Mouse (Mus musculus): ENCODE data around the gene Unc93a2. TPM values are rescaled to one million over a fixed set of nuclear protein-coding genes. Genes with fewer than 3 reads are reported as not detected.
"Not testable (repeated sequence)": the region's sequence is repeated elsewhere in the genome, so short reads cannot be mapped to it uniquely, and the experiment has no call there.

Gene Unc93a2
- polyA plus RNA-seq, 1 experiment from 2014 or later = 0.14 TPM

DNA sequence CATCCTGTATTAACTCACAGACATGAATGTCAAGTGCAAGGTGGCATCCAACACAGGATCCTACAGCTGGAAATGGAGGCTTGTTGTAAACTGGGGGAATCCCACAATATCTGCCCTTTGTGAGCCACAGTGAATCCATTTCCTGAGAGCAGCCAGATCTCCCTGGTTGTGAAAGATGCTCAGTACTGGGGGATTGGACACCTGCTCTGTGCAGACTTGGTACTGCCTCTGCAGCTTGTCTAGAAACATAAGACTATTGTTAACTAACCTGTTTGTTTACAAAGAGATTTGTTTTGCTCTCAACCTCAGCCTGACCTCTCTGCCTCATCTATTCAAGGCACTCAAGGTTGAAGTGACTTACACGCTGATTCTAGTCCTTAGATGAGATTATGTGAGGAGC lies 19.0 kb downstream of the Unc93a2 start:
- not testable (repeated sequence) for H3K4me1 ChIP-seq; ATAC-seq (ENCODE audit: insufficient number of reproducible peaks, low FRiP score, low TSS enrichment, low read depth); H3K36me3 ChIP-seq; H3K27me3 ChIP-seq; H3K4me3 ChIP-seq; H3K9me3 ChIP-seq; H3K4me2 ChIP-seq; H3K27ac ChIP-seq; H3K9ac ChIP-seq
- WGBS = no CpG with 5 or more reads among the region's 1 CpGs

GRCm38 (mm10) chr17:7365615-7366014 lies 19.6 kb downstream of the Unc93a2 start:
- WGBS = 100% methylated on average over 1 of the region's 3 CpGs
- ATAC-seq (ENCODE audit: insufficient number of reproducible peaks, low FRiP score, low TSS enrichment, low read depth); H3K4me1 ChIP-seq; H3K27me3 ChIP-seq; H3K36me3 ChIP-seq; H3K4me3 ChIP-seq; H3K9ac ChIP-seq; H3K27ac ChIP-seq; H3K4me2 ChIP-seq; H3K9me3 ChIP-seq: not testable (repeated sequence)

DNA sequence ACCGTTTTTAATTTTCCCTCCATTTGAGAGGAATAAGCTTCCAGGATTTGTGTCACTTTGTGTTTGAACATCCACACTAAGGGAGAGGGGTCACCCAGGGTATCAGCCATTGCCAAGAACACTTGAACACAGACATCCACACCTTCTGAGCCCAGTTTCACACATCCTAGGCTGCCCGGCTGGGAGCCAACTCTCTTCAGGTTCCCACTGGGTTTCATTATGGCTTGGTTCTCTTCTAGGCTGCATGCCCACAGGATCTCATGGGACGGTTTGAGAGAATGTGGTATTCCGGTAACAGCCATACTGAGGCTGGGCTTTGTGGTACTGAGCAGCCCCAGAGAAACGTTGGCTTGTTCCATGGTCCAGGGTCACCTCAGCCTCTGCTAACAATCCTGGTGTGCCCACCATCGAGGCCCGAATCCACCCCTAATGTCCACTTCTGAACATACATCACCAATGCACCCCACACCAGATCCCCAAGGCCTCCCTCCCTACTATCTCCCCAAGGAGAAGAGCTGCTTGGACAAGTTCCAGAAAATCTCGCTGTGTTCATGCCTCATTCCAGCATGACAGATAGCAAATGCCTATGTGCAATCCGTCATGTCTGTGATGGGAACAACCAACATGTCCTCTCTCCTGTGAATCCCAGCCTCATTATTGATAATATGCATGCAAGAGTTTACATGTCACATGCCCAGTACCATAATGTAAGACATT lies 24.4 kb downstream of the Unc93a2 start:
- H3K9me3 ChIP-seq; H3K36me3 ChIP-seq; H3K4me2 ChIP-seq; H3K9ac ChIP-seq; H3K27ac ChIP-seq; H3K4me1 ChIP-seq; ATAC-seq (ENCODE audit: insufficient number of reproducible peaks, low FRiP score, low TSS enrichment, low read depth); H3K4me3 ChIP-seq; H3K27me3 ChIP-seq: not testable (repeated sequence)
- 75% methylated on average over 9 of the region's 9 CpGs for WGBS

DNA sequence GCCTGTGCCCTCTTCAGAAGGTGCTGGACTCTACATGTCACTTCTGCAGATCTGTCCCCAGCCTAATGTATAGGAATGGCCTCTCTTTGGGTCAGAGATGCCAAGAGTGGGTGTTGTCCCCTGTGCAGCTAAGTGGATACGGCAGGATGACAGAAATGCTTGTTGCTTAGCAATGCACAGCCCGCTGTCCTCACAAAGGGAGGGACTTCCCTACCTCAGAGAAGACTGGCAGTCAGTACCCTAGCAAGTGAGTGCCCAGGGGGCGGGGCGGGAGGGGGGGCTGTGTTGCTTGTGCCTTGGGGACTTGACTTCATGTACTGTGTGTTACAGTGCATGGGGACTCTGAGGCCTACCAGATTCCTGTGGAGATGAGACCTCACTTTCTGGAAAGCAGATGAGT lies 25.5 kb downstream of the Unc93a2 start:
- H3K27ac ChIP-seq; H3K27me3 ChIP-seq; ATAC-seq (ENCODE audit: insufficient number of reproducible peaks, low FRiP score, low TSS enrichment, low read depth); H3K4me2 ChIP-seq; H3K4me1 ChIP-seq; H3K9me3 ChIP-seq; H3K36me3 ChIP-seq; H3K4me3 ChIP-seq; H3K9ac ChIP-seq: not testable (repeated sequence)
- 83% methylated on average over 4 of the region's 4 CpGs for WGBS

- H3K4me3 ChIP-seq; ATAC-seq (ENCODE audit: insufficient number of reproducible peaks, low FRiP score, low TSS enrichment, low read depth); H3K27me3 ChIP-seq; H3K27ac ChIP-seq; H3K4me2 ChIP-seq; H3K9ac ChIP-seq; H3K4me1 ChIP-seq; H3K9me3 ChIP-seq; H3K36me3 ChIP-seq: not testable (repeated sequence)
- 93% methylated on average over 1 of the region's 1 CpGs for WGBS
Observed at GRCm38 (mm10) chr17:7352596-7352995, 32.7 kb downstream of the Unc93a2 start, which contains the start of gene Ttll2. Ttll2 (minus strand) TSS chr17:7352696.

- H3K27me3 ChIP-seq; ATAC-seq (ENCODE audit: insufficient number of reproducible peaks, low FRiP score, low TSS enrichment, low read depth); H3K4me3 ChIP-seq; H3K4me1 ChIP-seq; H3K9me3 ChIP-seq; H3K36me3 ChIP-seq; H3K27ac ChIP-seq; H3K4me2 ChIP-seq; H3K9ac ChIP-seq: not testable (repeated sequence)
- WGBS = 54% methylated on average over 2 of the region's 3 CpGs
Observed at GRCm38 (mm10) chr17:7348765-7349164, 36.5 kb downstream of the Unc93a2 start.

GRCm38 (mm10) chr17:7337381-7337780 lies 47.9 kb downstream of the Unc93a2 start:
- not testable (repeated sequence) for ATAC-seq (ENCODE audit: insufficient number of reproducible peaks, low FRiP score, low TSS enrichment, low read depth); H3K27ac ChIP-seq; H3K9me3 ChIP-seq; H3K4me1 ChIP-seq; H3K9ac ChIP-seq; H3K4me2 ChIP-seq; H3K27me3 ChIP-seq; H3K4me3 ChIP-seq; H3K36me3 ChIP-seq
- WGBS = 58% methylated on average over 7 of the region's 9 CpGs

GRCm38 (mm10) chr17:7332745-7333144 lies 52.5 kb downstream of the Unc93a2 start:
- H3K4me1 ChIP-seq; H3K9me3 ChIP-seq; ATAC-seq (ENCODE audit: insufficient number of reproducible peaks, low FRiP score, low TSS enrichment, low read depth); H3K4me2 ChIP-seq; H3K36me3 ChIP-seq; H3K4me3 ChIP-seq; H3K27me3 ChIP-seq; H3K9ac ChIP-seq; H3K27ac ChIP-seq: not testable (repeated sequence)
- WGBS = 80% methylated on average over 4 of the region's 5 CpGs

- WGBS = 62% methylated on average over 5 of the region's 8 CpGs
- H3K4me3 ChIP-seq; H3K27ac ChIP-seq; H3K27me3 ChIP-seq; H3K36me3 ChIP-seq; H3K4me2 ChIP-seq; H3K9me3 ChIP-seq; H3K4me1 ChIP-seq; ATAC-seq (ENCODE audit: insufficient number of reproducible peaks, low FRiP score, low TSS enrichment, low read depth); H3K9ac ChIP-seq: not testable (repeated sequence)
Observed at GRCm38 (mm10) chr17:7326415-7326814, 58.8 kb downstream of the Unc93a2 start.

DNA sequence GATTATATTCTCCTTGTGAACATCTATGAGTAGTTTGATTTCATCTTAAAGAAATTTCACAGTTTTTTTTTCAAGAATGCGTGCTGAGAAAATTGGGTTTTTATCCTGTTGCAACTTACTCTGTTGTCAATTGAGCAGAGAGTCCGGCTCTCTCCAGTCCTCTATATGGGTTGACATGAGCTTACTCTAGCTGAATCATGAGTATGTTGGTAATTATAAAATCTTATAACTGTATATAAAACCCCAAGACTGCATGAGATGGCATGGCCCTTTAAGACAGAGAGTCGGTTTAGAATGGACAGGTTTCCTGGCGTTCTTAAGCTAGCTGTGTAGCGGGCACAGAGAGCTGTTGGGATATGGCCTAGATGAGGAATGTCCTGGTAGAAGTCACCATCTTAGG lies 60.9 kb downstream of the Unc93a2 start, which contains the start of gene Tcp10a:
Gene Tcp10a, plus strand, starts transcription at position 301 of the 400 bp plus-strand sequence.
- not testable (repeated sequence) for H3K4me2 ChIP-seq; H3K36me3 ChIP-seq; H3K4me3 ChIP-seq; H3K4me1 ChIP-seq; H3K9ac ChIP-seq; H3K27ac ChIP-seq; H3K27me3 ChIP-seq; H3K9me3 ChIP-seq; ATAC-seq (ENCODE audit: insufficient number of reproducible peaks, low FRiP score, low TSS enrichment, low read depth)
- 94% methylated on average over 4 of the region's 5 CpGs for WGBS

- H3K4me3 ChIP-seq; H3K27ac ChIP-seq; H3K9me3 ChIP-seq; H3K27me3 ChIP-seq; H3K9ac ChIP-seq; H3K36me3 ChIP-seq; ATAC-seq (ENCODE audit: insufficient number of reproducible peaks, low FRiP score, low TSS enrichment, low read depth); H3K4me2 ChIP-seq; H3K4me1 ChIP-seq: not testable (repeated sequence)
- WGBS = 83% methylated on average over 6 of the region's 6 CpGs
Observed at GRCm38 (mm10) chr17:7319789-7320188, 65.5 kb downstream of the Unc93a2 start.

DNA sequence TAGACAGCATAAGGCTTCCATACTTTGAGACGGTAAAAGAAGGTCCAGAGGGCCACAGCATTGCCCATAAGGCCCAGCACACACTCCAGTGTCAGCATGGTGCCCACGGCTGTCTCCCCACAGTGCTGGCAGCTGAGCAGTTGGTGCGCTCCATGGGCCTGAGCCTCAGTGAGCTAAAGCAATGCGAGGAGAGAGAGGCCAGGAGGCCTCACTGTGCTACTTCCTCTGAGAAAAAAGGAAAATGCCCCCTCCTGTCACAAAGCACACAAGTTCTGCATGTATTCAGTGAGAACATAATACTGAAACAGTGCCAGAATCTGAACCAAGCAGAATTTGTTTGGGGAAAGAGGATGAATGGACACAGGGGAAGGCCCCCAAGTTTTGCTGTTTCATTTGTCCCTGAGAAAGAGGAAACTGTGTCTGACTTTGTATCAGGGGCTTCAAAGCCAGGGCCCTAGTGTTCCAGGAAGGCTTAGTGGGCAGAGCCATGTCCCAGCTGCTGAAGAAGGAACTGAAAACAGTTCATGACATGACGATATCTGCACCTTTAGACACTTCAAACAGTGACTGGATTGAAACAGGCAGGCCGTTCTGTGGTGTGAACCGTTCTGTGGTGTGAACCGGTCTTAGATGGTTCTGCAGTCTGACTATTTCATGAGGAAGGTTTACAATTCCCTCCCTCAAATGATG lies 69.4 kb downstream of the Unc93a2 start:
- not testable (repeated sequence) for H3K4me1 ChIP-seq; ATAC-seq (ENCODE audit: insufficient number of reproducible peaks, low FRiP score, low TSS enrichment, low read depth); H3K9me3 ChIP-seq; H3K4me2 ChIP-seq; H3K4me3 ChIP-seq; H3K27ac ChIP-seq; H3K9ac ChIP-seq; H3K36me3 ChIP-seq; H3K27me3 ChIP-seq
- 72% methylated on average over 8 of the region's 8 CpGs for WGBS

All from limb, embryonic 15.5 days (tissue).